Mouse (Mus musculus) gastrocnemius, postnatal 36 days (tissue): ENCODE data around the gene Gm11114. TPM values are rescaled to one million over a fixed set of nuclear protein-coding genes. Genes with fewer than 3 reads are reported as not detected.

ENCODE experiments used
- DNase-seq, 2 experiments: peaks; one replicate each; pipeline ENCODE4 v3.0.0; 2022
- intact Hi-C: fragments of 180-260 bp; cut with DNase I; formaldehyde crosslinking; loops from one replicate; pipeline ENCODE4 v1.15.1; 2025
- total RNA-seq, 2 experiments: library from RNA; stranded (reverse); gene quantifications; 2 replicates each; pipeline ENCODE4 v1.2.3; 2021

The Gm11114 gene
- total RNA-seq, 2 experiments from 2014 or later: not detected

DNA sequence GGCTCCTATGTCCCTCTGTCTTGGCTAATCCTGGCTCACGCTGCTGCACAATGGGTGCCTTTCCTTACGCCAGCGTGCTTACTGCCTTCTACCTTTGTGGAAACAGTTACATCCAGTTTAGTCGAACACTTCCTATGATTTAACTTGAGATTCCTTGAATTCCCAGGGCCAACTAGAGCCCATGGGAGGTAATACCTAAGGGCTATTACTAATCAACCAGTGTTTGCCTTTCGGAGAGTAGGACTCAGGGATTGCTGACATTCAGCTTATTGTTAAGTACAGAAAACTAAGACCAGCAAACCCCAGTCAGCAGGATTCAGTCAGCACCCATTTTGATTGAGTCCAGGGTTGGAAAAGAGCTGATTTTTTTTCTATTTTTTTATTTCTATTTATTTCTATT lies 43.0 kb downstream of the Gm11114 start:
- no peak for DNase-seq

DNA sequence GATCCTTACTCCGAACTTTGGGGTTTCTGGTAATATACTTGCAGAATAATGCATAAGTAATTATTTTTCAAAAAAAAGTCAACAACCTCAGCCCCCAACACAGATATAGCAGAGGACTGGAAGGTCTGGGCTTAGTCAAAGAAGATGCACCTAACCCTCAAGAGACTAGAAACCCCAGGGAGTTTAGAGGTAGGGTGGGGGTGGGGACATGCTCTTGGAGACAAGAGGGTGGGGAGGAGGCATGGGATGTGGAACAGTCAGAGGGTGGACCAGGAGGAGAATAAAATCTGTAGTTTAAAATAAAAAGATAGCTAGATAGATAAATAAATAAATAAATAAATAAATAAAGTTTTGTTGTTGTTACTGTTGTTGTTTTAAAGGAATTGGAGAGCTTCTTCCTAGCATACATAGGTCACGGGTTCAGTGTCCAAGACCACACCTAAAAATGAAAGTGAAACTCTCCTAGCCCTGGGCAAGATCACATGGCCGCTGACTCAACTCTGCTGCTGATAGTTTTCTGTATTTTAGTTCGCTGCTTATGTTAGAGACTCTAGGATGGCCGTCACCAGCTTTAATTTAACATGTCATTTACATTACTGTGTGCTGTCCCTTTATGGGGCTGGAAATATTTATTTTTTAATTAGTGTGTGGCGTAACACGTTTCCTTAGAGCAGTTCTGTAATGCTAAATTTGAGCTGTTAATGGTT lies 44.7 kb downstream of the Gm11114 start:
- DNase-seq: no peak
- intact Hi-C loops: no loop called here

More for the DNA sequence above, 43.0 kb downstream of the Gm11114 start:
- intact Hi-C loops: no loop called here

Other genes starting within 250 kb of the Gm11114 start
- 1 to 10 TPM; 2.0 to 2.6 TPM for gene Tent5a, start 14.6 kb downstream of the Gm11114 start, total RNA-seq